In genomic region chr11:120519738-120520137, GRCm38 (mm10) we compare ENCODE assay signal across 9 mouse cellular contexts. TPM values are rescaled to one million over a fixed set of nuclear protein-coding genes. Genes with fewer than 3 reads are reported as not detected.
A peak's percentile ranks its signal among the peaks of the same experiment; 100 is the strongest.
DNase-seq lines count a peak whose midpoint lies in the region; ATAC-seq and TF ChIP-seq lines count a peak whose summit lies in the region.
"Had no signal": no experiment of that assay in that cellular context is flagged by ENCODE, and none has a peak within 500 bp of the region (broad histone marks: within the 10 kb centered on the region; RNA-seq: fewer than 3 reads in every experiment).

No protein-coding gene starts in this region.

- 58% methylated on average over 9 of the region's 9 CpGs for WGBS in midbrain, embryonic 13.5 days
- WGBS in midbrain, embryonic 10.5 days: 59% methylated on average over 9 of the region's 9 CpGs
- 38% methylated on average over 9 of the region's 9 CpGs for WGBS in intestine, embryonic 16.5 days

- H3K9ac ChIP-seq in midbrain, embryonic 13.5 days (replicated peaks): 0 out of 2 replicates have a peak overlapping the region, but pooled peaks have one; percentile 2
- peak overlapping the region; percentile 30; the same call in 1 of the 2 replicates for H3K9ac ChIP-seq in intestine, embryonic 16.5 days (ENCODE audit: low read depth, low read length)

- no peak overlapping the region for H3K4me3 ChIP-seq in midbrain, embryonic 13.5 days (replicated peaks)
- no peak overlapping the region for H3K4me3 ChIP-seq in midbrain, embryonic 10.5 days
- peak overlapping the region; percentile 52 for H3K4me3 ChIP-seq in gastrocnemius, adult 2 months
- no peak overlapping the region for H3K4me3 ChIP-seq in intestine, embryonic 16.5 days (ENCODE audit: low read length)

- TF ChIP-seq CTCF in gastrocnemius, adult 2 months (IDR thresholded peaks at IDR 0.05): no peak

- H3K4me2 ChIP-seq in midbrain, embryonic 13.5 days (replicated peaks): no peak overlapping the region
- no peak overlapping the region for H3K4me2 ChIP-seq in intestine, embryonic 16.5 days (ENCODE audit: low read depth, low read length)

- no peak for DNase-seq in midbrain, embryonic 10.5 days (ENCODE audit: low spot score)
- peak; percentile 82 for DNase-seq in gastrocnemius, adult 2 months
- peak; percentile 83 for DNase-seq in lung, postnatal 10 days
- DNase-seq in left cerebral cortex, postnatal 4 days: no peak
- DNase-seq in thymus, postnatal 25 days: no peak
- no peak for DNase-seq in right cerebral cortex, adult 2 months (ENCODE audit: low spot score in 2 of 2)

- ATAC-seq in midbrain, embryonic 13.5 days: no peak
- ATAC-seq in intestine, embryonic 16.5 days: no peak

- H3K27ac ChIP-seq in midbrain, embryonic 13.5 days: no peak overlapping the region
- H3K27ac ChIP-seq in midbrain, embryonic 10.5 days (replicated peaks): no peak overlapping the region
- H3K27ac ChIP-seq in gastrocnemius, adult 2 months: peak overlapping the region; percentile 83
- H3K27ac ChIP-seq in intestine, embryonic 16.5 days (ENCODE audit: low read length): no peak overlapping the region

- intact Hi-C loops in gastrocnemius, adult 2 months (cut with DNase I): loop anchor here (2.0 kb wide), 2 partner anchors 19 to 29 kb away; partner anchors contain the start of gene Mcrip1
- intact Hi-C loops in left cerebral cortex, postnatal 4 days (cut with DNase I): loop anchor here (5.0 kb wide), 1 partner anchor 48 kb away; no protein-coding TSS in a partner anchor

- H3K4me1 ChIP-seq in midbrain, embryonic 13.5 days (replicated peaks): no peaks in the 10 kb centered on the region
- H3K4me1 ChIP-seq in midbrain, embryonic 10.5 days: peaks cover 8% of the 10 kb centered on the region; the same call in 1 of the 2 replicates
- peaks cover 11% of the 10 kb centered on the region for H3K4me1 ChIP-seq in intestine, embryonic 16.5 days (ENCODE audit: control insufficient read depth, insufficient read depth, low read length)

- no peaks in the 10 kb centered on the region for H3K9me3 ChIP-seq in midbrain, embryonic 13.5 days
- no peaks in the 10 kb centered on the region for H3K9me3 ChIP-seq in midbrain, embryonic 10.5 days (replicated peaks)
- H3K9me3 ChIP-seq in intestine, embryonic 16.5 days (ENCODE audit: control insufficient read depth, low read length): no peaks in the 10 kb centered on the region

- no peaks in the 10 kb centered on the region for H3K36me3 ChIP-seq in midbrain, embryonic 13.5 days
- no peaks in the 10 kb centered on the region for H3K36me3 ChIP-seq in midbrain, embryonic 10.5 days
- H3K36me3 ChIP-seq in intestine, embryonic 16.5 days (ENCODE audit: control insufficient read depth, insufficient read depth, low read length): no peaks in the 10 kb centered on the region

- no peaks in the 10 kb centered on the region for H3K27me3 ChIP-seq in midbrain, embryonic 13.5 days
- H3K27me3 ChIP-seq in midbrain, embryonic 10.5 days (ENCODE audit: low read depth, poor library complexity, severe bottlenecking): no peaks in the 10 kb centered on the region
- no peaks in the 10 kb centered on the region for H3K27me3 ChIP-seq in intestine, embryonic 16.5 days (replicated peaks; ENCODE audit: control insufficient read depth, insufficient read depth, low read length)

RNA-seq across cellular contexts. Expression of gene Gcgr, which starts 10.8 kb away (rescaled TPM):
- polyA plus RNA-seq in midbrain, embryonic 13.5 days (2015; fragmentation: Nextera tagmentation; extraction: Ambion mirVana): 0.20 and 0.32 TPM in 2 replicates
- polyA plus RNA-seq in midbrain, embryonic 10.5 days (2016; fragmentation: Nextera tagmentation; extraction: Ambion mirVana): 0.26 and 0.27 TPM in 2 replicates
- under 1 TPM in 1 of 2 experiments, not detected in 1; 0.33 TPM for total RNA-seq in gastrocnemius, adult 2 months (2021)
- 0.76 TPM in 2 replicates for polyA plus RNA-seq in intestine, embryonic 16.5 days (2015; fragmentation: Nextera tagmentation; extraction: Ambion mirVana)
- total RNA-seq in left cerebral cortex, postnatal 4 days (2021): under 1 TPM in 1 of 2 experiments, not detected in 1; 0.18 TPM

RNA-seq across cellular contexts. Expression of gene Slc25a10, which starts 28.1 kb away (rescaled TPM):
- polyA plus RNA-seq in midbrain, embryonic 13.5 days (2015; fragmentation: Nextera tagmentation; extraction: Ambion mirVana): 28.2 and 29.2 TPM in 2 replicates
- polyA plus RNA-seq in midbrain, embryonic 10.5 days (2016; fragmentation: Nextera tagmentation; extraction: Ambion mirVana): 50.1 and 53.4 TPM in 2 replicates
- 1 to 10 TPM; 2.8 to 4.1 TPM for total RNA-seq in gastrocnemius, adult 2 months (2021)
- 104 and 108 TPM in 2 replicates for polyA plus RNA-seq in intestine, embryonic 16.5 days (2015; fragmentation: Nextera tagmentation; extraction: Ambion mirVana)
- total RNA-seq in left cerebral cortex, postnatal 4 days (2021): 10 to 100 TPM; 27.2 to 27.6 TPM

RNA-seq across cellular contexts. Expression of gene Mcrip1, which starts 29.8 kb away (rescaled TPM):
- 240 and 242 TPM in 2 replicates for polyA plus RNA-seq in midbrain, embryonic 13.5 days (2015; fragmentation: Nextera tagmentation; extraction: Ambion mirVana)
- polyA plus RNA-seq in midbrain, embryonic 10.5 days (2016; fragmentation: Nextera tagmentation; extraction: Ambion mirVana): 226 and 238 TPM in 2 replicates
- total RNA-seq in gastrocnemius, adult 2 months (2021): 10 to 100 TPM; 21.7 to 22.1 TPM
- 119 and 129 TPM in 2 replicates for polyA plus RNA-seq in intestine, embryonic 16.5 days (2015; fragmentation: Nextera tagmentation; extraction: Ambion mirVana)
- 100 to 1,000 TPM; 105 to 113 TPM for total RNA-seq in left cerebral cortex, postnatal 4 days (2021)

RNA-seq across cellular contexts. Expression of gene Ppp1r27, which starts 31.2 kb away (rescaled TPM):
- not detected in 2 replicates for polyA plus RNA-seq in midbrain, embryonic 13.5 days (2015; fragmentation: Nextera tagmentation; extraction: Ambion mirVana)
- polyA plus RNA-seq in midbrain, embryonic 10.5 days (2016; fragmentation: Nextera tagmentation; extraction: Ambion mirVana): not detected in 2 replicates
- 100 to 1,000 TPM; 188 to 418 TPM for total RNA-seq in gastrocnemius, adult 2 months (2021)
- 0.37 TPM in 1 of 2 replicates, not detected in the other for polyA plus RNA-seq in intestine, embryonic 16.5 days (2015; fragmentation: Nextera tagmentation; extraction: Ambion mirVana)
- not detected for total RNA-seq in left cerebral cortex, postnatal 4 days (2021)
- total RNA-seq: left cerebral cortex, postnatal 10 days had no signal

RNA-seq across cellular contexts. Expression of gene Mrpl12, which starts 35.3 kb away (rescaled TPM):
- polyA plus RNA-seq in midbrain, embryonic 13.5 days (2015; fragmentation: Nextera tagmentation; extraction: Ambion mirVana): 111 and 113 TPM in 2 replicates
- polyA plus RNA-seq in midbrain, embryonic 10.5 days (2016; fragmentation: Nextera tagmentation; extraction: Ambion mirVana): 167 and 194 TPM in 2 replicates
- total RNA-seq in gastrocnemius, adult 2 months (2021): 100 to 1,000 TPM; 120 to 177 TPM
- 228 and 239 TPM in 2 replicates for polyA plus RNA-seq in intestine, embryonic 16.5 days (2015; fragmentation: Nextera tagmentation; extraction: Ambion mirVana)
- 10 to 100 TPM; 74.4 to 74.5 TPM for total RNA-seq in left cerebral cortex, postnatal 4 days (2021)

Comparison
In these comparisons a context has a peak if more than half of its experiments do, and no peak if none do; other contexts are left out.
1. DNase-seq: peak in gastrocnemius, adult 2 months (single experiment) and lung, postnatal 10 days (single experiment); none in midbrain, embryonic 10.5 days (single experiment), left cerebral cortex, postnatal 4 days (single experiment), thymus, postnatal 25 days (single experiment) and right cerebral cortex, adult 2 months (0 of 2).